Mouse (Mus musculus) spleen, adult 2 months (tissue): ENCODE measurements around the gene Ldb1.

Experiments used
- CTCF ChIP-seq: fragments of 200-500 bp; IDR thresholded peaks from 2 replicates; pipeline ENCODE4 v1.5.1; 2011; ENCODE audit warnings: mild to moderate bottlenecking, inconsistent platforms; ENCODE audit not compliant: insufficient read depth, insufficient read length, insufficient replicate concordance; ENCODE audit errors: extremely low read depth
- POLR2A ChIP-seq: fragments of 200-500 bp; IDR thresholded peaks from 2 replicates; pipeline ENCODE4 v1.6.1; 2011; ENCODE audit warnings: low read depth, low read length, inconsistent platforms

DNA sequence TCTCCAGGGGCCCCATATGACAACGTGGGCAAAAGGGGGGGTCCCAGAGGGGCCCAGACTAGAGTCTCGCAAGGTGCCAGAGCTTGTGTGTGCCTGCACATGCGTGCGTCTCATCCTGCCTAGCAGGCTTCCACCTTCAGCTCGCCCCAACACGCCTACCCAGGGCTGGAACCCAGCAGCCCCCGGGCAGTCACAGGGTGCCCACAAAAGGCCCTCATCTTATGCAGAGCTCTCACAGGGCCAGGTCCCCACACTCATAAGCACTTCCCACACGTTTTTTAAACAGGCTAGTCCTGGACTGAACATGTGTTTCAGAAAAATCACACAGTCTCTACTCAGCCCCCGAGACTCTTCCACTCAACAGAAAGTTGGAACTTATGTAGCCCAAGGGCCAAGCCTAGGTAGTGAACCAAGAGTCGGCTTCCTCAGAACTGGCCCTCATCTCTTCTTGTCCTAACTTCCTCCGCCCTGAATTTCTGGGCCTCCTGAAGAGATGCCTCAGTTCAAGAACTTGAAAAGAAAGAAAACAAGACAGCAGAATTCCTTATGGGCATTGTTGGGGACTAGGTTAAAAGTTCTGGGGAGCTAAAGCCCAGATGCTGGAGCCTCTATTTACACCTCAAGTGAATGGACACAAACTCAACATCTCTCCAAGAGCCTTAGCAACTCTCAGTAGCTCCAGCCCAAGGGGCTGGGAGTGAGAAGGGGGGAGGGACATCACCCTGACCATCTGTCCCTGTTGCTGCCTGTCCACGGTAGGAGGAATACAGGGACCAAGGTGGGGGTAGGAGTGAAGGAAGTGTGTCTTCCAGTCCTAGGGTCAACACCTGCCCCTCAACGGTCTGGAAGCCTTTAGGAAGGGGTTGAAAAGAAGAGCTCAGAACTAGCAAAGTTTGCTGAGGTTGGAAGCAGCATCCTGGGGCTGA, 6.8 kb downstream of the Ldb1 start:
- no peak for TF ChIP-seq CTCF
- TF ChIP-seq POLR2A, result no peak
